ENCODE assay signal across 8 mouse cellular contexts in the genomic region with DNA sequence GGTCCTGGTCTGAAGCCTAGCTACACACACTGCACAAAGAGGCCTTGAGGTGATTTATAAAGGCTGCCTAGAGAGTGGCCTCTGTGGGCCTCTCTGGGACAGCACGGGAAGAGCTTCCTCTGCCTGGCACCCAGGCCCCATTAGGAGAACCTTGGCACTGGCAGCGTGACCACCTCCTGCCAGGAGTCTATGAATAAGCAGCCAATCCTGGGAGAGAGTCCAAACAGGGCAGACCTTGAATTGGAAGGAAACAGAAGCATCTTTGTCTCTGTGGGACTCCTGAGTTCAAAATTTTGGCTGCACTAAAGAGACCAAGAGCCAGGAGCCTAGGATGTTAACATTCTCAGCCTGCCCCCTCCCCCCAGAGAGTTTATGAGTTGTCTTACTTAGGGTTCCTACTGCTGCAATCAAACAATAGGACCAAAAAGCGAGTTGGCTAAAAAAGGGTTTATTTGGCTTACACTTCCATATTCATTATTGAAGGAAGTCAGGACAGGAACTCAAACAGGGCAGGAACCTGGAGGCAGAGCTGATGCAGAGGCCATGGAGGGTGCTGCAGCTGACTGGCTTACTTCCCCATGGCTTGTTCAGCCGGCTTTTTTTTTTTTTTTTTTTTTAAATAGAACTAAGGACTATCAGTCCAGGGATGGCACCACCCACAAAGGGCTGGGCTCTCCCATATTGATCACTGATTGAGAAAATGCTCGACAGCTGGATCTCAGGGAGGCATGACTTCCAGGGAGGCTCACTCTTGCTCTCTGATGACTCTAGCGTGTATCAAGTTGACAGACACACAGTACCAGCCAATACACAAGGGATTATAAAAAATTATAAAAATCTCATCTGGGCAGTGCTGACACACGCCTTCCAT. TPM values are rescaled to one million over a fixed set of nuclear protein-coding genes. Genes with fewer than 3 reads are reported as not detected.
A peak's percentile ranks its signal among the peaks of the same experiment; 100 is the strongest.
DNase-seq lines count a peak whose midpoint lies in the region; ATAC-seq lines count a peak whose summit lies in the region.

No protein-coding gene starts in this region.

- H3K27me3 ChIP-seq in heart, embryonic 12.5 days (replicated peaks), result no peaks in the 10 kb centered on the region
- H3K27me3 ChIP-seq in embryonic facial prominence, embryonic 15.5 days, result no peaks in the 10 kb centered on the region

- no peaks in the 10 kb centered on the region for H3K36me3 ChIP-seq in heart, embryonic 12.5 days
- no peaks in the 10 kb centered on the region for H3K36me3 ChIP-seq in embryonic facial prominence, embryonic 15.5 days

- intact Hi-C loops in heart, postnatal 14 days (cut with DNase I), result no loop called here
- intact Hi-C loops in left cerebral cortex, postnatal 14 days (cut with DNase I), result no loop called here

- ATAC-seq in heart, embryonic 12.5 days (ENCODE audit: insufficient number of reproducible peaks, low FRiP score), result no peak
- peak; percentile 63; the same call in 1 of the 2 replicates for ATAC-seq in embryonic facial prominence, embryonic 15.5 days (ENCODE audit: insufficient number of reproducible peaks, low FRiP score, low TSS enrichment, low read depth)

- peak; percentile 72 to 83 for DNase-seq in heart, adult 18-20 months
- DNase-seq in adipocyte (ENCODE audit: low spot score), result peak; percentile 64
- peak; percentile 49 to 77 for DNase-seq in heart, postnatal 14 days
- DNase-seq in left cerebral cortex, postnatal 14 days (ENCODE audit: low spot score in 2 of 2), result peak; percentile 67 to 87
- peak; percentile 55 for DNase-seq in right cerebral cortex, postnatal 4 days
- no peak for DNase-seq in thymus, postnatal 4 days

- no peak overlapping the region for H3K27ac ChIP-seq in heart, embryonic 12.5 days (ENCODE audit: poor library complexity, severe bottlenecking)
- H3K27ac ChIP-seq in embryonic facial prominence, embryonic 15.5 days (replicated peaks), result peak overlapping the region; percentile 58

- no peak overlapping the region for H3K4me3 ChIP-seq in heart, embryonic 12.5 days
- H3K4me3 ChIP-seq in embryonic facial prominence, embryonic 15.5 days (replicated peaks), result no peak overlapping the region

- H3K4me2 ChIP-seq in heart, embryonic 12.5 days, result no peak overlapping the region
- no peak overlapping the region for H3K4me2 ChIP-seq in embryonic facial prominence, embryonic 15.5 days (replicated peaks)

- 73% methylated on average over 7 of the region's 7 CpGs for WGBS in heart, embryonic 12.5 days
- WGBS in embryonic facial prominence, embryonic 15.5 days, result 56% methylated on average over 7 of the region's 7 CpGs

- H3K9ac ChIP-seq in heart, embryonic 12.5 days, result no peak overlapping the region
- H3K9ac ChIP-seq in embryonic facial prominence, embryonic 15.5 days, result no peak overlapping the region

- H3K9me3 ChIP-seq in heart, embryonic 12.5 days (replicated peaks), result no peaks in the 10 kb centered on the region
- no peaks in the 10 kb centered on the region for H3K9me3 ChIP-seq in embryonic facial prominence, embryonic 15.5 days (replicated peaks)

- peaks cover 43% of the 10 kb centered on the region for H3K4me1 ChIP-seq in heart, embryonic 12.5 days (replicated peaks)
- H3K4me1 ChIP-seq in embryonic facial prominence, embryonic 15.5 days, result peaks cover 25% of the 10 kb centered on the region

RNA-seq across cellular contexts. Expression of gene Eno1, which starts 9.5 kb away (rescaled TPM):
- 100 to 1,000 TPM; 118 to 148 TPM for total RNA-seq in heart, adult 18-20 months (2021)
- polyA plus RNA-seq in heart, embryonic 12.5 days (2016; fragmentation: Nextera tagmentation; extraction: Ambion mirVana), result 2,142 and 2,173 TPM in 2 replicates
- 1,331 and 1,435 TPM in 2 replicates for polyA plus RNA-seq in embryonic facial prominence, embryonic 15.5 days (2015; fragmentation: Nextera tagmentation; extraction: Ambion mirVana)
- 100 to 1,000 TPM; 165 to 170 TPM for total RNA-seq in heart, postnatal 14 days (2021)
- total RNA-seq in left cerebral cortex, postnatal 14 days (2021), result 100 to 1,000 TPM; 378 to 386 TPM

RNA-seq across cellular contexts. Expression of gene Car6, which starts 25.9 kb away (rescaled TPM):
- total RNA-seq in heart, adult 18-20 months (2021), result under 1 TPM in 1 of 2 experiments, not detected in 1; 0.41 TPM
- not detected in 2 replicates for polyA plus RNA-seq in heart, embryonic 12.5 days (2016; fragmentation: Nextera tagmentation; extraction: Ambion mirVana)
- 0.37 and 0.84 TPM in 2 replicates for polyA plus RNA-seq in embryonic facial prominence, embryonic 15.5 days (2015; fragmentation: Nextera tagmentation; extraction: Ambion mirVana)
- not detected for total RNA-seq in heart, postnatal 14 days (2021)
- not detected for total RNA-seq in left cerebral cortex, postnatal 14 days (2021)

RNA-seq across cellular contexts. Expression of gene Rere, which starts 54.4 kb away (rescaled TPM):
- 10 to 100 TPM; 39.6 to 46.7 TPM for total RNA-seq in heart, adult 18-20 months (2021)
- polyA plus RNA-seq in heart, embryonic 12.5 days (2016; fragmentation: Nextera tagmentation; extraction: Ambion mirVana), result 29.5 and 37.9 TPM in 2 replicates
- polyA plus RNA-seq in embryonic facial prominence, embryonic 15.5 days (2015; fragmentation: Nextera tagmentation; extraction: Ambion mirVana), result 26.5 and 27.2 TPM in 2 replicates
- 10 to 100 TPM; 52.5 to 62.6 TPM for total RNA-seq in heart, postnatal 14 days (2021)
- 100 to 1,000 TPM in 1 of 2 experiments, 10 to 100 TPM in 1; 95.6 to 100 TPM for total RNA-seq in left cerebral cortex, postnatal 14 days (2021)
